Mouse (Mus musculus): Measurements from ENCODE around the gene Vps72. TPM values are rescaled to one million over a fixed set of nuclear protein-coding genes. Genes with fewer than 3 reads are reported as not detected.
"Not testable (repeated sequence)": the region's sequence is repeated elsewhere in the genome, so short reads cannot be mapped to it uniquely, and the experiment has no call there.

Gene Vps72
- polyA plus RNA-seq, 1 experiment from 2014 or later, result 107 TPM

DNA sequence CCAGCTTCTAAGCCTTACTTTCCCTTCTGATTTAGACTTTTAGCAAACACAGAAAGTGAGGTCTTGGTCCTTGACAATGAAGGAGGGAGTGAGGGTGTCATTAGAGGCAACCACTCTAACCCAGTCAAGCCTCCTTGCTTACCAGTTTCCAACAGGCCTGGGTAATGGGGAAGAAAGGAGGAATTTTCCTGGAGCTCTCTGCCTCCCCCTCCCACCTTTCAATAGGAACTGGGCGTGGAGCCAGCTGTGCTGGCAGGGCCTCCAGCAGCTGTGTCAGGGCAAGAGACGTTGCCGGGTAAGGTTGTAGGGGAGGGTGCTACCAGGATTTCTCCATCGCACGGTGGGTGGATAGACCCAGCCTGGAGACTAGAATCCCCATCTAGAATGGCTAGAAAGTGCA lies 14.2 kb downstream of the Vps72 start:
- ATAC-seq (ENCODE audit: low read depth) (peak; percentile 65), DNase-seq (ENCODE audit: low spot score) (peak; percentile 86)
- peaks cover 41% of the 10 kb centered on the region for H3K36me3 ChIP-seq (ENCODE audit: control insufficient read depth, insufficient read depth, low read length)
- H3K9ac ChIP-seq (ENCODE audit: low read depth, low read length), result no peak overlapping the region
- no peak overlapping the region for H3K4me3 ChIP-seq (ENCODE audit: low read depth, low read length)
- H3K27me3 ChIP-seq (replicated peaks; ENCODE audit: control insufficient read depth, insufficient read depth, low read length), result no peaks in the 10 kb centered on the region
- H3K27ac ChIP-seq (replicated peaks; ENCODE audit: low read depth, low read length), result peak overlapping the region; percentile 65
- H3K4me1 ChIP-seq (ENCODE audit: control insufficient read depth, insufficient read depth, low read length), result peaks cover 7% of the 10 kb centered on the region
- H3K4me2 ChIP-seq (ENCODE audit: low read depth, low read length), result no peak overlapping the region
- 16% methylated on average over 5 of the region's 5 CpGs for WGBS
- no peaks in the 10 kb centered on the region for H3K9me3 ChIP-seq (ENCODE audit: control insufficient read depth, low read length)

DNA sequence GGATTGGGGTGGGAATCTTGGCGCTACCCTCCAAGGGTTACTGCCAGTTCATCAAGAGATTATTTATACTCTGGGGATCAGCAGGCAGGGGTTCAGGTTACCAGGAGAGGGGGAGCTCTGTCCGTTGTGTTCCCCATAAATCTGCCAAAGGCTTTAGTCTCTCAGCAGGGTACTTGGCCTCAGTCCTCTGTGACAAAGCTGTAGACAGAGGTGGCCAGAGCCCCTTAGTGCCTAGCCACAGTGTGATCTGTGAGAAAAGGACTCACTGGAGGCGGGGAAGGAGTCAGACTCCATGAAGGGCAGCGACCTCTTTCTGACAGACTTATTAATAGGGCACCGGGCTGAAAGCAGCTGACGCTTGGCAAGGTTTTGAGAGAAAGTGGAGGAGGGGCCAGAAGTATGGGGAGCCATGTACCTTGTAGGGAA lies 18.4 kb downstream of the Vps72 start:
- peaks cover 7% of the 10 kb centered on the region for H3K4me1 ChIP-seq (ENCODE audit: control insufficient read depth, insufficient read depth, low read length)
- DNase-seq (ENCODE audit: low spot score) (no peak), ATAC-seq (ENCODE audit: low read depth) (no peak)
- H3K4me2 ChIP-seq (ENCODE audit: low read depth, low read length), result no peak overlapping the region
- H3K36me3 ChIP-seq (ENCODE audit: control insufficient read depth, insufficient read depth, low read length), result peaks cover 14% of the 10 kb centered on the region; the same call in 1 of the 2 replicates
- H3K9me3 ChIP-seq (ENCODE audit: control insufficient read depth, low read length), result no peaks in the 10 kb centered on the region
- H3K4me3 ChIP-seq (ENCODE audit: low read depth, low read length), result no peak overlapping the region
- no peaks in the 10 kb centered on the region for H3K27me3 ChIP-seq (replicated peaks; ENCODE audit: control insufficient read depth, insufficient read depth, low read length)
- 60% methylated on average over 6 of the region's 6 CpGs for WGBS
- H3K27ac ChIP-seq (replicated peaks; ENCODE audit: low read depth, low read length), result no peak overlapping the region
- H3K9ac ChIP-seq (ENCODE audit: low read depth, low read length), result no peak overlapping the region

DNA sequence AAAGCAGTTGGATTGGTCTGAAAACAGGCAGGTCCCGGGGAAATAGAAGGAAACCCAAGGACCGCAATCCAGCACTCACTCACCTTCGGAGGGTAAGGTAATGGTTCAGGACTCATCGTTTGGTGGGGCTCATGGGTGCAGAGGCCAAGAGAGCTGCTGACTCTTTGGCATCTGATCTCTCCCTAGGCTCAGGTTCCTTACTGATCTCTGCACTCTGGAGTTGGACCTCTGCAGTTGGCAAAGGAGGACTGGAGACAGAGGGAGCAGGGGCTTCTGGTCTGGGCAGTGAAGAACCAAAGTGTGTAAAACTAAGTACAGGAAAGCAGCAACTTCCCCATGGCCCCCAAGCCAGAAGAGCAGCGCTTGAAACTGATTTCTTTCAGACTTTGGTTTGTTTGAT lies 19.3 kb downstream of the Vps72 start:
- DNase-seq (ENCODE audit: low spot score) (no peak), ATAC-seq (ENCODE audit: low read depth) (no peak)
- 83% methylated on average over 5 of the region's 5 CpGs for WGBS
- H3K9me3 ChIP-seq (ENCODE audit: control insufficient read depth, low read length), result no peaks in the 10 kb centered on the region
- no peak overlapping the region for H3K9ac ChIP-seq (ENCODE audit: low read depth, low read length)
- H3K27me3 ChIP-seq (replicated peaks; ENCODE audit: control insufficient read depth, insufficient read depth, low read length), result no peaks in the 10 kb centered on the region
- no peak overlapping the region for H3K4me2 ChIP-seq (ENCODE audit: low read depth, low read length)
- peaks cover 6% of the 10 kb centered on the region for H3K4me1 ChIP-seq (ENCODE audit: control insufficient read depth, insufficient read depth, low read length)
- H3K36me3 ChIP-seq (ENCODE audit: control insufficient read depth, insufficient read depth, low read length), result peaks cover 14% of the 10 kb centered on the region; the same call in 1 of the 2 replicates
- H3K27ac ChIP-seq (replicated peaks; ENCODE audit: low read depth, low read length), result no peak overlapping the region
- no peak overlapping the region for H3K4me3 ChIP-seq (ENCODE audit: low read depth, low read length)

DNA sequence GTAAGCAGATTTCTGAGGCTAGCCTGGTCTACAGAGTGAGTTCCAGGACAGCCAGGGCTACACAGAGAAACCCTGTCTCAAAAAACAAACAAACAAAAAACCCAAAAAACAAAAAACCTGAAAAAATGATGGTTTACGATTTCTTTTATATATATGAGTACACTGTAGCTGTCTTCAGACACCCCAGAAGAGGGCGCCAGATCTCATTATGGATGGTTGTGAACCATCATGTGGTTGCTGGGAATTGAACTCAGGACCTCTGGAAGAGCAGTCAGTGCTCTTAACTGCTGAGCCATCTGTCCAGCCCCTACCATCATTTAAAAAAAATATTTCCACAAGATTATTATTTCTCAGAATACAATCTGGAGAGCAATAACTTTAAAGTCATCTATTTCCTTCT lies 21.6 kb downstream of the Vps72 start:
- not testable (repeated sequence) for DNase-seq (ENCODE audit: low spot score); H3K27ac ChIP-seq (replicated peaks; ENCODE audit: low read depth, low read length); H3K9me3 ChIP-seq (ENCODE audit: control insufficient read depth, low read length); H3K4me3 ChIP-seq (ENCODE audit: low read depth, low read length); ATAC-seq (ENCODE audit: low read depth); H3K4me2 ChIP-seq (ENCODE audit: low read depth, low read length); H3K9ac ChIP-seq (ENCODE audit: low read depth, low read length); H3K27me3 ChIP-seq (replicated peaks; ENCODE audit: control insufficient read depth, insufficient read depth, low read length)
- 83% methylated on average over 2 of the region's 2 CpGs for WGBS
- H3K36me3 ChIP-seq (ENCODE audit: control insufficient read depth, insufficient read depth, low read length), result peaks cover 14% of the 10 kb centered on the region; the same call in 1 of the 2 replicates
- peaks cover 11% of the 10 kb centered on the region for H3K4me1 ChIP-seq (ENCODE audit: control insufficient read depth, insufficient read depth, low read length)

DNA sequence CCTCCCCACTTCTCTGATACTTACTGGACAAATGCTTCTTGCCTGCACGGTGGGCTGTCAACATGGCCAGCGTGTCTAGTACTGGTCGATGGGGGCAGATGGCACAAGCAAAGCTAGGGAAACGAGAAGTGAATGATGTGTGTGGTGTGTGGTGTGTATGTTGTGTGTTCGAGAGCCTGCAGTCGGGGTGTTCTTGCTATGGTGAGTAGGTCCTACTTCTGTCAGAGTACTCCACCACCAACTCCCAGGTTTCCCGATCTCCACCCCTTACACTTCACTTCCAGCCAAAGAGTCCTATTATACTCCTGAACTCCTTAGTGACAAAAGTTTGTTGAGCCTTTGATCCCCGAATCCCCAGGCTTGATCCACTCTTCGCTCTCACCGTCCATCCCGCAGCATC lies 22.4 kb downstream of the Vps72 start:
- Histone ChIP-seq H3K27ac (replicated peaks; ENCODE audit: low read depth, low read length) (peak overlapping the region; percentile 53), H3K36me3 (ENCODE audit: control insufficient read depth, insufficient read depth, low read length) (peaks cover 18% of the 10 kb centered on the region; the same call in 1 of the 2 replicates), H3K4me2 (ENCODE audit: low read depth, low read length) (peak overlapping the region; percentile 86), H3K27me3 (replicated peaks; ENCODE audit: control insufficient read depth, insufficient read depth, low read length) (no peaks in the 10 kb centered on the region), H3K4me3 (ENCODE audit: low read depth, low read length) (peak overlapping the region; percentile 56), H3K9ac (ENCODE audit: low read depth, low read length) (peak overlapping the region; percentile 73), H3K9me3 (ENCODE audit: control insufficient read depth, low read length) (no peaks in the 10 kb centered on the region), H3K4me1 (ENCODE audit: control insufficient read depth, insufficient read depth, low read length) (peaks cover 11% of the 10 kb centered on the region)
- ATAC-seq (ENCODE audit: low read depth) (peak; percentile 4; the same call in 1 of the 2 replicates), DNase-seq (ENCODE audit: low spot score) (no peak)
- WGBS, result 52% methylated on average over 11 of the region's 11 CpGs

DNA sequence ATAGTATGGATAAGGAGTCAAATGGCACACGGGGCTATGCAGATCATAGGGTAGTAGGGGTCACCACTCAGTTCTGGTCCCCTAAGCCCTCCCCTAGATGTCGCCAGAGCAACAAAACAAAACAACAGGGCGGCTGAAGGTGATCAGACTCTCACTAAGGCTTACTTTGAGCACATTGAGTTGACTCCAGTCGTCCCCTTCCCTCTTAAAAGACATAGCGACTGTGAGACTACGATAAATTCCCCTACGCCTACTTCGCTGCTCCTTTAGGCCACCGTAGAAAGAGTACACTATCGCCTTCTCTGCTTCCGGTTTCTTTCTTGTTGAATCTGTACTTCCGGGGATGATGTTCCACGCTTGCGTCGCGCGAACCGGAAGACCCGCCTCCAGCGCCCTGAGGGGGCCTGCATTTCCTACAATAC lies 22.9 kb downstream of the Vps72 start, which contains the start of the genes Scnm1 and Lysmd1:
Gene Scnm1 (minus strand): TSS at position 332 of the 422 bp plus-strand sequence.
Gene Lysmd1 (plus strand): TSS at position 409 of the 422 bp plus-strand sequence.
- H3K4me3 ChIP-seq (ENCODE audit: low read depth, low read length), result peak within 1 kb of the TSS; percentile 56
- DNase-seq (ENCODE audit: low spot score) (peak; percentile 98), ATAC-seq (ENCODE audit: low read depth) (peak; percentile 94)
- H3K9ac ChIP-seq (ENCODE audit: low read depth, low read length), result peak within 1 kb of the TSS; percentile 73
- peak within 1 kb of the TSS; percentile 86 for H3K4me2 ChIP-seq (ENCODE audit: low read depth, low read length)
- no peaks in the 10 kb centered on the region for H3K27me3 ChIP-seq (replicated peaks; ENCODE audit: control insufficient read depth, insufficient read depth, low read length)
- H3K27ac ChIP-seq (replicated peaks; ENCODE audit: low read depth, low read length), result peak within 1 kb of the TSS; percentile 53
- peaks cover 17% of the 10 kb centered on the region; the same call in 1 of the 2 replicates for H3K36me3 ChIP-seq (ENCODE audit: control insufficient read depth, insufficient read depth, low read length)
- peaks cover 11% of the 10 kb centered on the region for H3K4me1 ChIP-seq (ENCODE audit: control insufficient read depth, insufficient read depth, low read length)
- 0% methylated on average over 20 of the region's 20 CpGs for WGBS
- no peaks in the 10 kb centered on the region for H3K9me3 ChIP-seq (ENCODE audit: control insufficient read depth, low read length)

DNA sequence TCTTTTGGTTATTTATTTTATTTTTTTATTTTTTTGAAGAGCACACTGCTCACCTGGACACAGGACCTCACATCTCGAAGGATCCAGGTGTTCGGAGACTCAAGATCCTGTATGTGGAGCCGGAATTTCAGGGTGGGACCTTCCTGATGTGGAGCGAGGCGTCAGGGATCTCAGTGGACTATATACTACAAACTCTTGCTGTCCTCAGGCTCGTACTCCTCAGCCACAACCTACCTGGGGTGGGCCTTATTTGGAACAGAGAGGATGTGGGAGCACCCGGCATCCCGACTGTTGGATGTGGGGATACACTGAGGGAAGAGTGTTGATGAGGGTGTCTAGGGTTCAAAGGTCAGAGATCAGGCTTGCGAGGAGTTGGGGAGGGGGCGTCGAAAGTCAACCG lies 23.3 kb downstream of the Vps72 start:
- no CpG with 5 or more reads among the region's 12 CpGs for WGBS
- not testable (repeated sequence) for H3K9ac ChIP-seq (ENCODE audit: low read depth, low read length); DNase-seq (ENCODE audit: low spot score); H3K9me3 ChIP-seq (ENCODE audit: control insufficient read depth, low read length); H3K27ac ChIP-seq (replicated peaks; ENCODE audit: low read depth, low read length); H3K4me2 ChIP-seq (ENCODE audit: low read depth, low read length); H3K27me3 ChIP-seq (replicated peaks; ENCODE audit: control insufficient read depth, insufficient read depth, low read length)
- ATAC-seq (ENCODE audit: low read depth), result peak; percentile 48
- peaks cover 11% of the 10 kb centered on the region for H3K4me1 ChIP-seq (ENCODE audit: control insufficient read depth, insufficient read depth, low read length)
- peaks cover 13% of the 10 kb centered on the region; the same call in 1 of the 2 replicates for H3K36me3 ChIP-seq (ENCODE audit: control insufficient read depth, insufficient read depth, low read length)
- peak overlapping the region; percentile 56 for H3K4me3 ChIP-seq (ENCODE audit: low read depth, low read length)

DNA sequence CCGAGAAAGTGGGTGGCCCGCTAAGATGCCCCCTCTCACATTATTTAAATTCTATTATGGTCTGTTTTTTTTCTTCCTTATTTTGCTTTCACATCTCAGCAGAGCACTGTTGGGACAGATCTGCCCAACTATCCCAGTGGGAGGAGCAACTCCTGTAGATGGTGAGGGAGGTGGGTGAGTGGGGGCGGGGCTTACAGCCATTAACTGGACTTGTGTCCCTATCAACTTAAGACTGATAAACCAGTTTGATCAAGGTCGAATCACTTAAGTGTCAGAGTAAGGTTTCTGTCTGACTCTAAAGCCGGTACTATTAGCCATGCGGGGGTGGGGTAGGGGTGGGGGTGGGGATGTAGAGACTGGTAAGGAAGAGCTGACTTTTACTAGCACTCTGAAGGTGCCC lies 24.2 kb downstream of the Vps72 start:
- peak overlapping the region; percentile 61 for H3K4me2 ChIP-seq (ENCODE audit: low read depth, low read length)
- H3K4me3 ChIP-seq (ENCODE audit: low read depth, low read length), result peak overlapping the region; percentile 37
- peaks cover 15% of the 10 kb centered on the region; the same call in 1 of the 2 replicates for H3K36me3 ChIP-seq (ENCODE audit: control insufficient read depth, insufficient read depth, low read length)
- H3K9me3 ChIP-seq (ENCODE audit: control insufficient read depth, low read length), result no peaks in the 10 kb centered on the region
- H3K9ac ChIP-seq (ENCODE audit: low read depth, low read length), result peak overlapping the region; percentile 53; the same call in 1 of the 2 replicates
- peaks cover 11% of the 10 kb centered on the region for H3K4me1 ChIP-seq (ENCODE audit: control insufficient read depth, insufficient read depth, low read length)
- ATAC-seq (ENCODE audit: low read depth), result no peak
- peak; percentile 31 for DNase-seq (ENCODE audit: low spot score)
- H3K27ac ChIP-seq (replicated peaks; ENCODE audit: low read depth, low read length), result no peak overlapping the region
- no peaks in the 10 kb centered on the region for H3K27me3 ChIP-seq (replicated peaks; ENCODE audit: control insufficient read depth, insufficient read depth, low read length)
- 27% methylated on average over 6 of the region's 6 CpGs for WGBS
